Mouse (Mus musculus) G1E (cell line): ENCODE results near the gene Unc50.

Experiments used
- CTCF ChIP-seq: IDR thresholded peaks from 2 replicates; pipeline ENCODE4 v1.5.1; 2012; ENCODE audit warnings: low read depth, low read length, inconsistent platforms, mixed read lengths
- GATA1 ChIP-seq: IDR thresholded peaks from 2 replicates; pipeline ENCODE4 v1.6.1; 2012; ENCODE audit warnings: borderline replicate concordance, low read length, inconsistent platforms, mixed read lengths
- POLR2AphosphoS5 ChIP-seq: IDR thresholded peaks from 2 replicates; pipeline ENCODE4 v1.6.1; 2012; ENCODE audit warnings: low read depth, low read length, inconsistent platforms; ENCODE audit not compliant: insufficient replicate concordance
- TAL1 ChIP-seq: conservative IDR thresholded peaks from 2 replicates; pipeline ENCODE4 v1.6.1; 2012; ENCODE audit warnings: low read depth, low read length, inconsistent platforms, mixed read lengths

GRCm38 (mm10) chr1:37380913-37381312 is 49.0 kb upstream of the Unc50 start:
- no peak for TF ChIP-seq CTCF
- TF ChIP-seq GATA1: no peak
- no peak for TF ChIP-seq TAL1
- no peak for TF ChIP-seq POLR2AphosphoS5
